Mouse (Mus musculus): ENCODE measurements around the gene Tcn2.
"Not testable (repeated sequence)": the region's sequence is repeated elsewhere in the genome, so short reads cannot be mapped to it uniquely, and the experiment has no call there.

- not testable (repeated sequence) for TF ChIP-seq CTCF (conservative IDR thresholded peaks at IDR 0.05; ENCODE audit: low read length); POU5F1 (IDR thresholded peaks at IDR 0.05; ENCODE audit: borderline replicate concordance, low read length)
- peak; percentile 50; the same call in 1 of the 2 replicates for TF ChIP-seq NANOG (IDR thresholded peaks at IDR 0.05; ENCODE audit: borderline replicate concordance, low read length)
These were observed 22.9 kb upstream of the Tcn2 start for GRCm38 (mm10) chr11:3954876-3955275.

Measured in E14TG2a.4 (cell line).